Mouse (Mus musculus): ENCODE results near the gene Plxna1.

DNA sequence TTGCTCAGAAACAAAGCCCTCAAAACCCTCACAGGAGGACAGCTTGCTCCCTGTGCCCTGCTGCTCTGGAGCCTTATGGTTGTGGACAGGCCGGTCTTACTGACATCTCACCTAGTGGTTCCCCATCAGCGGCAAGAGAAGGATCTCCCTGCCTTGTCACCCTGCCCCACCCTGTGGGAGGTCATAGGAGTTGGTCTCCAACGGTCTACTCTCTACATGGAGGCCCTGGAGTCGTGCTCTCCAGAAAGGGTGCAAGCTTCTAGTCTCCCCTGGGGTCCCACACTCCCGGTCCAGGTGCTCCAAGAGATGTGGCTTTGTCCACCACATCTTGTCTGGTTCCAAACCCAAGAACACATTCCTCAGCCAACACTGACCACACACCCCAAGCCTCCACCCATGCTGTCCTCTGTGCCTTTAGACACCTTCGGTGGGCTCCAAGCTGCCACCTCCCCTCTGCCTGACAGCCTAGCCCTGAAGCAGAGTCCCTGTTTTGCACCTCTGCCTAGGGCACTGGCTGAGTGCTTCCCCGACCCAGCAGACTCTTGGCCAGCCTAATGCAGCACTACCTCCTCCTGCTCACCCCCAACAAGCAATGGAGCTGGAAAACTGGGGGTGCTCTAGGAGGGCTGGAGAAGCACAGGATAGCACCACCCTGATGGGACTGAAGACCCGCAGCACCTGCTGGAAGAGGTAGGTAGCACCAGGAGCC, 1.6 kb downstream of the Plxna1 start:
- TF ChIP-seq CTCF (IDR thresholded peaks at IDR 0.05; ENCODE audit: low read depth) (peak; percentile 18; the same call in 1 of the 2 replicates), EP300 (optimal IDR thresholded peaks at IDR 0.05) (no peak)
